Mouse (Mus musculus): ENCODE data around the gene Myo15. TPM values are rescaled to one million over a fixed set of nuclear protein-coding genes. Genes with fewer than 3 reads are reported as not detected.

Myo15 gene
- total RNA-seq, 2 experiments from 2014 or later, result 0.06 TPM; not detected in 1

DNA sequence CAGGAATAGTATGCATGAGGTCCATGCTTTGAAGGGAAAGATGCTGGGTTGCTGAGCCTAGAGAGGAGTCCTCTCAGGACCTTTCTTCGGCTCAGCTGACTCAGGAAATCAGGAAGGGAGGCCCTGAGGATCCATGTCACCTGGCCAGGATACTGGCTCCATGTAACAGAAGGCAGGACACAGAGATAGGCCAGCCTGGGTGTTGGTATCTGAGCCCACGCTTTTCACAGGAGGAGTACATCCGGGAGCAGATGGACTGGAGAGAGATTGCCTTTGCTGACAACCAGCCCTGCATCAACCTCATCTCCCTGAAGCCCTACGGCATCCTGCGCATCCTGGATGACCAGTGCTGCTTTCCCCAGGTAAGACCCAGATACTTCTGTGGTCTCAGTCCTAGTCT is 23.6 kb downstream of the Myo15 start:
- no peak for DNase-seq (ENCODE audit: low spot score)
- intact Hi-C loops (cut with DNase I), result no loop called here

DNA sequence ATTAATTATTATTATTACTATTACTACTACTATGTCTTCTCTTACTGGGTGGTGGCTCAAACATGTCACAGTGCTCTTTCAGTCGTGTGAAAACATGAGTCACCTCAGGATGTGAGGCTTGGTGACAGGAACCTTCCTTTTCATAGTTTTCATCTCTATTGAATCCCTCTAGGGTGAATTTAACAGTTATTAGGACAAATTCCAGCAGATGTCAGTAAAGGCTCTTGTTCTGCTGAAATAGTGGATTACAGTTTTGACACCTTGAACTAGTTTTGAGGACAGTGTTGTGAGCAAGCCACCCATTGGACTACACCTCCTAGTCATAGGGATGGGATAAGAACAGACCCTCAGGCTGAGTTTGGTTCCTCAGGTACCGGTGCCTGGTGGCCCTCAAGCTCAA is 26.6 kb downstream of the Myo15 start:
- no peak for DNase-seq (ENCODE audit: low spot score)
- intact Hi-C loops (cut with DNase I), result no loop called here

DNA sequence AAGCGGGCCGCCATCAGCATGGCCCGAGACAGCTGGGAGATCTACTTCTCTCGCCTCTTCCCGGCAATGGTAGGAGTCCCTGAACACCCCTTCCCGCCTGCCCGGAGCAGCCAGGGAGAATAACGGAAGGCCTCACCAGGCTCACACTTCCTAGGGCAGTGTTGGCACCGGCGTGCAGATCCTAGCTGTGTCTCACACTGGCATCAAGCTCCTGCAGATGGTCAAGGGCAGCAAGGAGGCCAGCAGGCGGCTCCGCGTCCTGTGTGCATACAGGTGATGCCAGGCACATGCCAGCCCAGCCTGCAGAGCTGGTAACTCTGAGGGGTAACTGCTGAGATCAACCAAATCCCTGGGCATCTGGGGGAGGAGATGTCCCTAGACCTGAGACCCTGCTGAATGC is 38.1 kb downstream of the Myo15 start:
- intact Hi-C loops (cut with DNase I), result no loop called here
- DNase-seq (ENCODE audit: low spot score), result no peak

DNA sequence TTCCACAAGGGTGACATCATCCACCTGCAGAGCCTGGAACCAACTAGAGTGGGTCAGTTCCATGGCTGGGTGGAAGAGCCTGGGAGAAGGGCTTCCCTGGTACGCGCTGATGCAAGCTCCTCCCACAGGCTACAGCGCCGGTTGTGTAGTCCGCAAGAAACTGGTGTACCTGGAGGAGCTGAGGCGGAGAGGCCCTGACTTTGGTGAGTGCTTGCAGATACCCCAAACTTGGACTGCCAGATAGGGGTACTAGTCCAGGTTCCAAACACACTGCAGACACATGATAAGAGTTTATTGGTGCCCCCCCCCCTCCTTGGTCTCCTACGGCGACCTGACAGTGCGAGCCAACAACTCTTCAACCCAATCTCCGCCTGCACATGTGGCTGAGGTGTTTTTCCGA is 39.8 kb downstream of the Myo15 start:
- intact Hi-C loops (cut with DNase I), result no loop called here
- DNase-seq (ENCODE audit: low spot score), result no peak

DNA sequence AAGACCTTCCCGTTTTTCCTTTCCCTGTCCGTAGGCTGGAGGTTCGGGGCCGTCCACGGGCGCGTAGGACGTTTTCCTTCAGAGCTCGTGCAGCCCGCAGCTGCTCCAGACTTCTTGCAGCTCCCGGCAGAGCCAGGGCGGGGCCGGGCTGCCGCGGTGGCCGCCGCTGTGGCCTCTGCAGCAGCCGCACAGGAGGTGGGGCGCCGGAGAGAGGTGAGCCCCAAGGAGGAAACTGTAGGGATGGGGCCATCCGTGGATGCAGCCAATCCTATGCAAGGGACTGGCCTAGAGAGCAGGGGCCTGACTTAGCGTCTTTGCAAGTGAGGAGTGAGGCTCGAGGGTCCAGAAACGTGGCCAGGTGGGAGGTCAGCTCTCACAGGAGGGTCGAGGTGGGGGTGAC is 40.4 kb downstream of the Myo15 start:
- intact Hi-C loops (cut with DNase I), result no loop called here
- no peak for DNase-seq (ENCODE audit: low spot score)

DNA sequence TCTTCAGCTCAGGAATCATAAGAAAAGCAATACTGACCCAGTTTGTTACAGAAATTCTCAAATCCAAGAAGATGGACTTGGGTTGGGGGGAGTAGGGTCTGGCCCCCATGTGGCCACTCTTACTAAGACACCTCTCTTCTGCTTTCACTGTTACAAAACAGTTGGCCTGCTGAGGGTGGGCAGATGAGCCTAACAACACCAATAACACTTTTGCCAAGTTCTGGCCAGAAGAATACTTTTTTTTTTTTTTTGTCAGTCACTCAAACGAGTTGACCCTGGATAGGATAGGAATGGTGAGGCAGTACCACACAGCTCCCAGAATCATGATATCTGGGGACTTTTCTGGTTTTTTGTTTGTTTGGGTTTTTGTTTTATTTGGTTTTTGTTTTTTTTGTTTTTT is 42.8 kb downstream of the Myo15 start:
- no peak for DNase-seq (ENCODE audit: low spot score)
- intact Hi-C loops (cut with DNase I), result no loop called here

DNA sequence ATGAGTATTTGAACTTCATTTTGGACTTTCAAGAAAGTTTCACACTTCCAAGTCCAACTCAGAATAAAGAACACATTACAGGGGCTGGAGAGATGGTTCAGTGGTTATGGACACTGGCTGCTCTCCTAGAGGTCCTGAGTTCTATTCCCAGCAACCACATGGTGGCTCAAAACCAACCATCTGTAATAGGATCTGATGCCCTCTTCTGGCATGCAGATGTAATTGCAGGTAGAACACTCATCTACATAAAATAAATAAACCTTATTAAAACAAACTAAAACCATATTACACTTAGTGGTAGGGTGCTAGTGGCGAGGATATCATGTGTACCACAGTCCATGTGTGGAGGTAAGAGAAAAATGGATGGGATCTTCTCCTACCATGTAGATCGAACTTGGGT is 43.4 kb downstream of the Myo15 start:
- no peak for DNase-seq (ENCODE audit: low spot score)
- intact Hi-C loops (cut with DNase I), result no loop called here

DNA sequence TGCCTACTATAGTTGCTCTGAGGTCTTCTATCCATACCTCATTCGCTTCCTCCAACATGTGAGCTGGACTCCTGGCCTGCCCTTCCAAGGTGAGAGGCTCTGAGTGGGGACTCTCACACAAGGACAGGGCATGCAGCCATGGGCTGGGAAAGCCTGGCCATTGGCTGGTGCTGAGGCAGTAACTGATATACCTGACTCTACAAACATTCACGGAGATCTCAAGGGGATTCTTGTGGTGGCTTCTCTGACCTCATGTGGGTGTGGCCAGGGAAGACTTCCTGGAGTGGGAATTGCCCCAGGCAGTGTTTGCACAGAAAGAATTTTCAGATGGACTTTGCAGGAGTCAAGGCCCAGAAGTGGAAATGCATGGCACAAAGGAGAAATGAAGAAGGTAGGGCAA is 45.8 kb downstream of the Myo15 start:
- intact Hi-C loops (cut with DNase I), result no loop called here
- DNase-seq (ENCODE audit: low spot score), result no peak

DNA sequence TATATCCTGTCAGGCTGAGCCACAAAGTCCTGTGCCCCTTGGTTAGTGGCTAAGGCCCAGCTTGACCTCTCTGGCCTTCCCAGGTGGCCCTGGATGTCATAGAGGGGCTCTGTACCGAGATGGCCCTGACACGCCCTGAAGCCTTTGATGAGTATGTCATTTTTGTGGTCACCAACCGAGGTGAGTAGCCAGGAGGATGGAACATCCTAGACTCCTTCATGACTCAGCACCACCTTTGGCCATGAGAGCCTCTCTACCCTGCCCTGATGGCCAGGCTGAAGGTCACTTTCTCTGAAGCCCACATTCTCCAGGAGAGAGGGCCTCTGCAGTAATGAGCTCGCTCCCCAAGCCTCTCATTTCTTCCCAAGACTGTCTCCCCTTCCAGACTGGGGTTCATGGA is 49.2 kb downstream of the Myo15 start:
- intact Hi-C loops (cut with DNase I), result no loop called here
- no peak for DNase-seq (ENCODE audit: low spot score)

DNA sequence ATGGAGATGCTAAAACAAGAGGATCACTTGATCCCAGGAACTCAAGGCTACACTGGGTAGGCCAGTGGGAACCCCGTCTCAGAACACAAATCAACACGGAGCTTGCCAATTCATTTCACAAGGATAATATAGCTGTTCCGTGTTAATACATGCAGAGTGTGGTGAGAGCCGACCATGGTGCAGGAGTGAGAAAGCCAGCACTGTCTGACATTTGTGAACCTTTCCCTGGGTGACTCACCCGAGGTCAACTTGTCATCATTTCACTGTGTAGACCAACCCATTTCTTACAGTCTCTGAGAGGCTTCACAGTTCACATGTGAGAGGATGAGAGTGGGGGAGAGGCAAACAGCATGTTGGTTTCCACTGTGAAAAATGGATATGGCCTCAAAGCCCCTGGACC is 52.9 kb downstream of the Myo15 start:
- intact Hi-C loops (cut with DNase I), result no loop called here
- no peak for DNase-seq (ENCODE audit: low spot score)

DNA sequence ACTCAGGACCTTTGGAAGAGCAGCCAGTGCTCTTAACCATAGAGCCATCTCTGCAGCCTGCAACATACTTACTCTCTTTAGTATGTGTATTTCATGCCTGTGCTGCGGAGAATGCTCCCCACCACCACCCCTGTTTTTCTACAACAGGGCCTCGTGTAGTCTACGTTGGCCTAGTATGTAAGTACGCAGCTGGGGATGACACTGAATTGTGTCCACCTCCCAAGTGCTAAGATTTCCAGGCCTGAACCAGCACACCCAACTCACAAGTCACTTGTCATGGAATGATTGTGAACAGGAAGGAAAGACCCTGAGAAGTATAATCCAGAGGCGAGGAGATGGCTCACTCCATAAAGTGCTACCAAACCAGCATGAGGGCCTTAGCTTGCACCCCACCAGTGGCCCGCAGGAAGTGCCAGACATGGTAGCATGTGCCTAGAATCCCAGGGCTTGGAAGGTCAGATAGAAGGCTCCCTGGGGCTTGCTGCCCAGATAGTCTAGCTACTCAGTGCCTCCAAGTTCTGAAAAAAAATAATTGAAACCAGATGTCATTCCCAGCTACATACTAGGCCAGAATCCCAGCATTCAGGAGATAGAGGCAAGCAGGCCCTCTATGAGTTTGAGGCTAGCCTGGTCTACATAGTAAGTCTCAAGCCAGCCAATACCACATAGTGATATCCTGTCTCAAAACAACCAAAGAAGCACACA is 53.7 kb downstream of the Myo15 start:
- intact Hi-C loops (cut with DNase I), result no loop called here
- DNase-seq (ENCODE audit: low spot score), result no peak

DNA sequence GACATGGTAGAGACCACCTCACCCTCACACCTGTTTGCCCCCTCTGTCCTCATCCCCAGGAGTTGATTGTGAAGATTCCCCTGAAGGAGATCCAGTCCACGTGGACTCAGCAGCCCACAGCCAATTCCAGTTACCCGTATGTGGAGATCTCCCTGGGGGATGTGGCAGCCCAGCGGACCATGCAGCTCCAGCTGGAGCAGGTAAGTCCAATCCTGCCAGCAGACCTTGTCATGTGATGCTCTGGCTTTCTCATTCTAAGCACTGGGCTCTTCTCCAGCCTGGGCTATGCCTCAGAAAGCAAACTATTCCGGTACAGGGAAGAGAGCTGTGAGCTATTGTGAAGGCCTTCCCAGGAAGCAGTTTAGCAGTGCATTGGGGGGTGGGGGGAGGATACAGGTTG is 57.3 kb downstream of the Myo15 start:
- DNase-seq (ENCODE audit: low spot score), result no peak
- intact Hi-C loops (cut with DNase I), result no loop called here

DNA sequence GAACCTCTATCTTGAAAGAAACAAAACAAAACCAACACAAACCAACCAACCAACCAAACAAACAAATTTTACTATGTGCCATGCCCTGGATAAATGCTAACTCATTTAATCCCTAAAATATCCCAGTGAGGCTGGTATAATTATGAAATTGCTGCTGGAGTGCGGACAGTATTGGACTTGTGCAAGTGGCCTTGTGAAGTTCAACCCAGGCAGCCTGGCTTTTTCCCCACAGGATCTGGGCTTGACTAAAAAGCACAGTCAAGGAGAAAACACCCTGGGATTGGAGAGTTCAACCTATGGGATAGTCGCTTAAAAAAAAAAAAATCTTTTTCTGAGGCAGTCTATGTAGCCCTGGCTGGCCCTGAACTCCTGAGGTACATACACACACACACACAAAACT is 66.5 kb downstream of the Myo15 start:
- intact Hi-C loops (cut with DNase I), result loop anchor here (5.0 kb wide), 1 partner anchor 242 kb away; the partner anchor contains the start of genes Smcr8 and Top3a

DNA sequence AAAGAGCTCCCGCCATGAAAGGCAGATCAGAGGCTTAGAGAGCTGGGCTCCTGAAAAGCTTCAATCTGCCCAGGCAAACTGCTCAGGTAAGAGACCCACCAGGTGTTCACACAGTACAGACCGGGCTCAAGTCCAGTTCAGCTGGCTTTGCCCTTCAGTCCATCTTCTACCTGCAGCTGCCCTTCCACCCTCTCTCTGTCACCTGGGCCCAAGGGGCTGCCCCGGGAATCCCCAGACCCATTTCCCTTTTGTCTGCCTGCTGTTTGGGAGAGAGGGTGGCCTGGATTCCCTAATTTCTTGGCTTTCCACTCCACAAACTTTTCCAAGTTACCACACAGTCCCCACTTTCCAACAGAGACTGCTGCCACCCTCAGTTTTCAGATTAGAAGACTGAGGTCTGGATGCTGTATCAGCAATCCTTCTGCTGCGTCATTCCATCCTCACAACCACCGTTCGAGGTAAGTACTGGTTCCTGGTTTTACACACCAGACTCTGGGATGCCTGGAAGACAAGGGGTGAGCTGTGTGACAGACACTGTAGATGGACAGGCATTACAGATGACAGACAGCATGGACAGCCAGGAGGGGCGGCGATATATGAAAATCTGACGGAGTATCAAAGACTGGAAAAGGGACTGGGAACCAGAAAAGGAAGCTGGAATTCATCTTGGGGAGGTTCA is 67.2 kb downstream of the Myo15 start, which contains the start of gene Alkbh5:
TSS of gene Alkbh5 (plus strand) at position 202 of the 679 bp plus-strand sequence.
- DNase-seq (ENCODE audit: low spot score), result no peak
- intact Hi-C loops (cut with DNase I), result loop anchor here (5.0 kb wide), 1 partner anchor 241 kb away; the partner anchor contains the start of genes Smcr8 and Top3a

More for the DNA sequence above, 66.5 kb downstream of the Myo15 start:
- no peak for DNase-seq (ENCODE audit: low spot score)

DNA sequence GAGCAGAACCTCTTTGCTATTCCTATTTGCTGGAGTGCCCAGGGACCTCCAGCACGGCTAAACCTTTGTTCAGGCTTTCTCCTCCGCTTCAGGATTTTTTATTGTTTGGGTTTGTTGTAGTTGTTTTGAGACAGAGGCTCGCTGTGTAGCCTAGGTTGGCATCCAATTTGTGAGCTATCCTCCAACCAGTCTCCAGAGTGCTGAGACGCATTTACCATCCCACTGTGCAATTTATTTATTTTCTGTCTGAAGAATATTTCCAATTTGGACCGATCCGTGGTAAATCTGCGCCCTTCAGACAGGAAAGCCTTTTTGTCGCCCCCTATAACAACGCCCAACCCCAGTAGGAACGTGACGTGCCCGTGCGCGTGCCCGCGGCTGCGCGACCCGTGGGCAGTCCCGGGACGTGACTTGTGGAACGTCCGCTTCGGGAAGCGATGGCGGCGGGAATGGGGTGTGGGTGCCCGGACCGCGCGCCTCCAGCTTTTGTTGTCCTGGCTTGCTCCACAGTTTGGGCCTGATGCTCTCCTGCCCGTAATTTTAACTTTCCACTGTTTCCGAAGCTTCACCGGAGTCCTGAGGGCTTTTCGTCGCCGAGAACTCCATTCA is 67.8 kb downstream of the Myo15 start:
- intact Hi-C loops (cut with DNase I), result loop anchor here (5.0 kb wide), 1 partner anchor 240 kb away; the partner anchor contains the start of genes Smcr8 and Top3a
- peak; percentile 89 for DNase-seq (ENCODE audit: low spot score)

DNA sequence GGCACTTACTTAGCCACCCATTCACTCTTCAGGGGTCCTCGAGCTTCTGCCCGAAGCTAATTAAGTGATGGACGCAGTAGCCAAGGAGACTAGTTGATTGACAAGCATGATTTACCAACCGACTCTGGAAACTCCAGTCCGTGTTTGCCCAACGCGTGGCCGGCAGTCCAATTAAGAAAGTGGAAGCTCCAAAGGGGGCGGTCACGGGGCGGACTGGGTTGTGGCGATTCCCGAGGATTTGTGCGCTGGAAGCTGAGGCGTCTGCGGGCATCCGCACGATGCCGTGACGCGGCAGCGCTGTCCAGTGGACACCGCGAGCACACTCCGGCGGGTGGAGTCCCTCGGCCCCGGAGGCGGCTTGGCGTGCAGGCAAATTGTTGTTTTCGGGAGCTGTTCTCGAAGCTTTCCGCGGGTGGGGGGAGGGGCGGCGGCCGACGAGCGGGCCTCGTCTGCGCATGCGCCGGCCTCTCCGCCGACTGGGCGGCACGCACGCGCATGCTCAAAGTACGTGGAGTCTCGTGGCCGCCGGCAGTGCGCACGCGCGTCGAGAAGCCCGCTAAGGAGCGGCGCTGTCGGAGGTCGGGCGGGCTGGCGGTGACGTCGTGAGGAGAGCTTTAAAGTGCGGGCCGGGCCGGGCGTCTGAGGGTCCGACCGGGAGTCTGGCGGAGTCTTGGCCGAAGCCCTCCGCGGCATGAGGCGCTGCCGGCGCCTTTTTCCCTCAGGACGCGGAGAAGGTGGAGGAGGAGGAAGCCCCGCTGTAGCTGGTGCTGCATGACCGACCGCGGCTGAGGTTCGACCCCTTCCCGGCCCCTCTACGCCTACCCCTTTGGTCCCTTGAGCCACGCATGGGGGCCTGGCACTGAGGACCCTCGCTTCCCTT is 68.6 kb downstream of the Myo15 start:
- peak; percentile 95 for DNase-seq (ENCODE audit: low spot score)
- intact Hi-C loops (cut with DNase I), result loop anchor here (5.0 kb wide), 1 partner anchor 240 kb away; the partner anchor contains the start of genes Smcr8 and Top3a

DNA sequence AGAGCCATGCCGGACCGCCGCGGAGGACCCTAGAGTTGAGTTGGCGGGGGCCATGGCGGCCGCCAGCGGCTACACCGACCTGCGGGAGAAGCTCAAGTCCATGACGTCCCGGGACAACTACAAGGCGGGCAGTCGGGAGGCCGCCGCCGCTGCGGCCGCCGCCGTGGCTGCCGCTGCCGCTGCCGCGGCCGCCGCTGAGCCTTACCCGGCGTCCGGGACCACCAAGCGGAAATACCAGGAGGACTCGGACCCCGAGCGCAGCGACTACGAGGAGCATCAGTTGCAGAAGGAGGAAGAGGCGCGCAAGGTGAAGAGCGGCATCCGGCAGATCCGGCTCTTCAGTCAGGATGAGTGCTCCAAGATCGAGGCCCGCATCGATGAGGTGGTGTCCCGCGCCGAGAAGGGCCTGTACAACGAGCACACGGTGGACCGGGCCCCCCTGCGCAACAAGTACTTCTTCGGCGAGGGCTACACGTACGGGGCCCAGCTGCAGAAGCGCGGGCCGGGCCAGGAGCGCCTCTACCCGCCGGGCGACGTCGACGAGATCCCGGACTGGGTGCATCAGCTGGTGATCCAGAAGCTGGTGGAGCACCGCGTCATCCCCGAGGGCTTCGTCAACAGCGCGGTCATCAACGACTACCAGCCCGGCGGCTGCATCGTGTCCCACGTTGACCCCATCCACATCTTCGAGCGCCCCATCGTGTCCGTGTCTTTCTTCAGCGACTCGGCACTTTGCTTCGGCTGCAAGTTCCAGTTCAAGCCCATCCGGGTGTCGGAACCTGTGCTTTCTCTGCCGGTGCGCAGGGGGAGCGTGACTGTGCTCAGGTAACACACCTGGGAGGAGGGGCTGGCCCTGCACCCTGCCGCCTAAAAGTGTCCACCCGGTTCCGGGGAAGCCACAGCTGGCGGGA is 69.5 kb downstream of the Myo15 start:
- intact Hi-C loops (cut with DNase I), result loop anchor here (5.0 kb wide), 1 partner anchor 239 kb away; the partner anchor contains the start of genes Smcr8 and Top3a
- DNase-seq (ENCODE audit: low spot score), result no peak

DNA sequence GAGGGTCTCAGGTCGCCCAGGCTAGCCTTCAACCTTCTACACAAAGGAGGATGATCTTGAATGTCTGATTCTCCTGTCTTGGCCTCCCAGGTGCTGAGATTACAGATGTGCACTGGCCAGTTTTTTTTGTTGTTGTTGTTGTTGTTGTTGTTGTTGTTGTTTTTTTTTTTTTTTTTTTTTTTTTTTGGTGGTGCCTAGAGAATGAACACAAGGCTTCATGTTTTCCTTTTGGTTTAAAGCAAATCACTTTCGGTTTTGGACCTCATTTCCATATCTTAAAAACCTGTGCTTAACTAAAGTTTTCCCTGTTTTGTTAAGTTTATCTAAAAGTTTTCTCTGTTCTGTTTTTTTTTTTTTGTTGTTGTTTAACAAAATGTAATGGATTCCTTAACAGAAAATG is 70.4 kb downstream of the Myo15 start:
- no peak for DNase-seq (ENCODE audit: low spot score)
- intact Hi-C loops (cut with DNase I), result loop anchor here (5.0 kb wide), 1 partner anchor 238 kb away; the partner anchor contains the start of genes Smcr8 and Top3a

All from heart, postnatal 25 days (tissue).